Mouse (Mus musculus) ES-Bruce4 (cell line): Measurements from ENCODE around the gene Lrrc42. TPM values are rescaled to one million over a fixed set of nuclear protein-coding genes. Genes with fewer than 3 reads are reported as not detected.
A peak's percentile ranks its signal among the peaks of the same experiment; 100 is the strongest.

Experiments
- H3K27ac ChIP-seq: 2 replicates; pipeline ENCODE4 v1.5.1; 2012; ENCODE audit warnings: low read length, inconsistent platforms; ENCODE audit not compliant: insufficient read depth
- H3K27me3 ChIP-seq: 2 replicates; pipeline ENCODE4 v1.6.1; 2012; ENCODE audit warnings: mild to moderate bottlenecking, low read length, inconsistent platforms; ENCODE audit not compliant: control insufficient read depth, poor library complexity, insufficient read depth, severe bottlenecking
- H3K36me3 ChIP-seq: 2 replicates; pipeline ENCODE4 v1.6.1; 2012; ENCODE audit warnings: inconsistent platforms, mild to moderate bottlenecking, low read length, moderate library complexity; ENCODE audit not compliant: control insufficient read depth, poor library complexity, insufficient read depth, severe bottlenecking
- H3K4me1 ChIP-seq: one replicate; pipeline ENCODE4 v1.8.1; 2011; ENCODE audit warnings: low read length; ENCODE audit not compliant: control insufficient read depth, insufficient read depth
- H3K4me3 ChIP-seq: 2 replicates; pipeline ENCODE4 v1.5.1; 2011; ENCODE audit warnings: low read depth, mild to moderate bottlenecking, low read length
- H3K9ac ChIP-seq: 2 replicates; pipeline ENCODE4 v1.6.1; 2012; ENCODE audit warnings: low read depth, mild to moderate bottlenecking, inconsistent platforms; ENCODE audit not compliant: poor library complexity, severe bottlenecking
- H3K9me3 ChIP-seq: replicated peaks from 2 replicates; pipeline ENCODE4 v1.6.1; 2012; ENCODE audit warnings: mild to moderate bottlenecking, low read length, inconsistent platforms; ENCODE audit not compliant: control insufficient read depth, poor library complexity, insufficient read depth, severe bottlenecking
- CTCF ChIP-seq: IDR thresholded peaks from one replicate; pipeline ENCODE4 v1.8.1; 2011; ENCODE audit warnings: low read depth, low read length
- EP300 ChIP-seq: IDR thresholded peaks from 2 replicates; pipeline ENCODE4 v1.6.1; 2011; ENCODE audit warnings: low read depth, low read length; ENCODE audit not compliant: insufficient read depth
- POLR2A ChIP-seq: IDR thresholded peaks from one replicate; pipeline ENCODE4 v1.8.1; 2011; ENCODE audit warnings: low read length; ENCODE audit not compliant: insufficient read depth
- polyA plus RNA-seq: library from polyadenylated mRNA; stranded (reverse); fragments of >200 nt; gene quantifications from 2 replicates; pipeline ENCODE4 v1.2.4, GENCODE M21; 2011; ENCODE audit warnings: low read depth; ENCODE audit not compliant: missing spikeins, insufficient read depth, insufficient read length

Gene Lrrc42
- polyA plus RNA-seq: 65.2 and 75.4 TPM in 2 replicates

DNA sequence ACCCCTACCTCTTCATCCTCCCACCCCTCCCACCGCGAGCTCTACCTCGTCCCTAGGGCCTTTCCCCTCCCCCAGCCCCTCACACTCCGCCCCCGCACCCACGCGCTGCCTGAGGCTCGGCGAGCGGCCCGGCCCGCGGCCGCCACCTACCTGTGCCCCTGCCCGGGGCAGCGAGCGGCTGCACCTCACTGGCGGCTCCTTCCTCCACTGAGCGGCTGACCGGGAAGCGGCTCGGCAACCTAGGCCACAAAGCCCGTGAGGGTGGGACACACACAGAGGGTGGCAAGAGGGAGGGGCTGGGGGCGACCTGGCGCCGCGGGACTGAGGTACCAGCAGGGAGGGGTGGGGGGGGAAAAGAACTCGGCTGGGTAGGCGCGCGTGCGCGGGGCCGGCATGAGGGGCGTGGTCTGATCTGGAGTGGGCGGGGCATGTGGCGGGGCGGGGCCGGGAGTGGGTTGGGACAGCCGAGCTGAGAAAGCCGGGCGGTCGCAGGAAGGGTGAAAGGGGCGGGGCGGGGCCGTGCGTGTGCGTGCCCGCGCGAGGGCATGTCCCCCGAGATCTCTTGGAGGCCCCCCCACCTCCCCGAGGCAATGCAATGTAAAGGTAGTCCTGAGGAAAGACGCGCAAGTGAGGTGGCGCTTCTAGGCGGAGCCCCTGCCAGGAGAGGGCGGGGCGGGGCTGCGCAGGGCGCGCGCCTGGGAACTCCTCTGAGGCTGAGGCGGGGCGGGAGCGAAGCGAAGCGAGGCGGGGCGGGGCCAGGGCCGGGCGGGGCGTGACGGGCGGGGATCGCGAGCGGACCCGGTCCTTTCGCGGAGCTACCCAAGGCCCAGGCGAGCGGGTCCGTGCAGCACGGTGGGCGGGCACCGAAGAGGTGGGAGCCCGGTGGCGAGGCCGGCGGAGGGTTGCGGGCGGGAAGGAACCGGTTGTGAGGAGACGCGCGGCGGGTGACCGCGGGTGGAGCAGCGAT, at the start of gene Lrrc42, which contains the start of gene Hspb11:
Gene Lrrc42 (minus strand): TSS at position 408 of the 967 bp plus-strand sequence.
Gene Hspb11 (plus strand): TSS at position 469 of the 967 bp plus-strand sequence.
- no peaks in the 10 kb centered on the region for H3K9me3 ChIP-seq
- peaks cover 2% of the 10 kb centered on the region for H3K4me1 ChIP-seq
- no peaks in the 10 kb centered on the region for H3K36me3 ChIP-seq
- peak within 1 kb of the TSS; percentile 97 for H3K4me3 ChIP-seq
- H3K27ac ChIP-seq: no peak within 1 kb of the TSS
- H3K9ac ChIP-seq: peak within 1 kb of the TSS; percentile 86
- TF ChIP-seq EP300: no peak
- TF ChIP-seq CTCF: no peak
- TF ChIP-seq POLR2A: no peak
- H3K27me3 ChIP-seq: no peaks in the 10 kb centered on the region; the same call in 1 of the 2 replicates

DNA sequence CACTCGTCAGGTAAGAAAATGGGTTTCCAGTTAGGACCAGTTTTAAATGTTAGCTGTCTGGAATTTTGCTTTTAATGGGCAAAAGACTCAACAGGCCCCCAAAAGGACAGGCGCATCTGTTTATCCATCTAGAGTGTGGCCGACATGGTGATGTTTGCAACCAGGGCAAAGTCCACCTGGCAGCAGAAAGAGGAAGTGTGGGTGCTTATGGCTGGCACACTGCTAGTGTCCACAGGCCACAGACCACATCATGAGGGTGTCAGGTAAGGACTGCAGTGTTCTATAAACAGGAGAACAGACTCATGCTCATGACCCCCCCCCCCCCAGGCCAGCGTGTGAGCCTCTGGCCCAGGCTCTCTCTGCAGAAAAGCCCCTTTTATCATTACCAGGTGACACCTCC, 49.5 kb upstream of the Lrrc42 start:
- no peaks in the 10 kb centered on the region for H3K9me3 ChIP-seq
- no peak overlapping the region for H3K4me3 ChIP-seq
- H3K27me3 ChIP-seq: no peaks in the 10 kb centered on the region
- no peaks in the 10 kb centered on the region for H3K4me1 ChIP-seq
- H3K9ac ChIP-seq: no peak overlapping the region
- TF ChIP-seq POLR2A (no peak), EP300 (no peak), CTCF (no peak)
- no peak overlapping the region for H3K27ac ChIP-seq
- H3K36me3 ChIP-seq: no peaks in the 10 kb centered on the region

DNA sequence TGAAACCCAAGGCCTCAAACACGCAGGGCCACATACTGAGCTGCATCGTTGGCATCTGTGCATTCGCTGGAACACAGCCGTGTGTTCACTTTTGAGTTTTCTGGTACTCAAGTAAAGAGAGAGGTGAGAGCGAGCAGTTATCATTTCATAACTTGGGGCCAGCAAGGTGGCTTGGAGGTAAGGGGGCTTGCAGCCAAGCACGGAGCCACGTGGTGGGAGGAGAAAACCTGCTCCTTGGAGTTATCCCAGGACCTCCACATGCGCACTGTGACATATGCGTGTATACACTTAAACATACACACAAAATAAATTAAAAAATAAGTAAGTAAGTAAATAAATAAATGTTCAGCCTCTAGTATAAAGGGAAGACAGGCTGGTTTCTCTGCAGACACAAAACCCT, 48.9 kb upstream of the Lrrc42 start:
- H3K9me3 ChIP-seq: no peaks in the 10 kb centered on the region
- no peaks in the 10 kb centered on the region for H3K27me3 ChIP-seq
- H3K27ac ChIP-seq: no peak overlapping the region
- no peak overlapping the region for H3K4me3 ChIP-seq
- no peaks in the 10 kb centered on the region for H3K4me1 ChIP-seq
- TF ChIP-seq POLR2A (no peak), EP300 (no peak), CTCF (no peak)
- H3K9ac ChIP-seq: no peak overlapping the region
- no peaks in the 10 kb centered on the region for H3K36me3 ChIP-seq

DNA sequence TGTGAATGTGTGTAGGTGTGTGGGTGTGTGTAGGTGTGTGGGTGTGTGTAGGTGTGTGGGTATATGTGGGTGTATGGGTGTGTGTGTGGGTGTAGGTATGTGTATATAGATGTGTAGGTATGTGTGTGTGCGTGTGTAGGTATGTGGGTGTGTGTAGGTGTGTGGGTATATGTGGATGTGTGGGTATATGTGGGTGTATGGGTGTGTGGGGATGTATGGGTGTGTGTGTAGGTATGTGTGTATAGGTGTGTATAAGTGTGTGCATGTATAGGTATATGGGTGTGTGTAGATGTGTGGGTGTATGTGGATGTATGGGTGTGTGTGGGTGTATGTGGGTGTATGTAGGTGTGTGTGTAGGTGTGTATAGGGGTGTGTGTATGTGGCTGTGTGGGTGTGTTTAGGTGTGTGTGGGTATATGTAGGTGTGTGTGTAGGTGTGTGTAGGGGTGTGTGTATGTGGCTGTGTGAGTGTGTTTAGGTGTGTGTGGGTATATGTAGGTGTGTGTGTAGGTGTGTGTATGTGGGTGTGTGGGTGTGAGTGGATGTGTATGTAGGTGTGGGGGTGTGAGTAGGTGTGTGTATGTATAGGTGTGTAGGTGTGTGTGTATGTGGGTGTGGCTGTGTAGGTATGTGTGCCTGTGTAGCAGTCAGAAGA, 47.7 kb upstream of the Lrrc42 start:
- no peaks in the 10 kb centered on the region for H3K27me3 ChIP-seq

DNA sequence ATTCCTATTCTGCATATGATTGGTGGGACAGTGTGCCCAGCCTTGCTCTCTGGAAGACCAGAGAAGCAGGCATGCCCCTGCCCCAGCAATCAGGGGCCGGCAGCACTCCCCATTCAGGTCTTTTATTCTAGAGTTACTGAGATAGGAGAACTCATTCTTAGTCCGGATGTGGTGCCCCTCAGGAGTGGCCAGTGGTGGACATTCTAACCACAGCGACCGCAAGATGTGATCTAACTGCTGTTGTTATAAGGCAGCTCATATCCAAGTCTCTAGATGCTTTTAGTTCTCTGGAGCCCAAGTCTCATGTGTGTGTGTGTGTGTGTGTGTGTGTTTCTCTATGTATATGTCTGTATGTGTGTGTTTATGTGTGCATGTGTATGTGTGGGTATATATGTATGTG, 47.0 kb upstream of the Lrrc42 start:
- Histone ChIP-seq H3K27me3 (no peaks in the 10 kb centered on the region), H3K4me1 (no peaks in the 10 kb centered on the region), H3K36me3 (no peaks in the 10 kb centered on the region), H3K9ac (no peak overlapping the region), H3K4me3 (no peak overlapping the region), H3K9me3 (no peaks in the 10 kb centered on the region), H3K27ac (no peak overlapping the region)
- no peak for TF ChIP-seq POLR2A
- no peak for TF ChIP-seq CTCF
- no peak for TF ChIP-seq EP300

More for the DNA sequence above, 47.7 kb upstream of the Lrrc42 start:
- Histone ChIP-seq H3K4me3 (no peak overlapping the region), H3K4me1 (no peaks in the 10 kb centered on the region), H3K9ac (no peak overlapping the region), H3K36me3 (no peaks in the 10 kb centered on the region), H3K9me3 (no peaks in the 10 kb centered on the region), H3K27ac (no peak overlapping the region)
- TF ChIP-seq POLR2A: no peak
- TF ChIP-seq CTCF: no peak
- TF ChIP-seq EP300: no peak
